Mouse (Mus musculus) heart, postnatal 36 days (tissue): ENCODE data around the gene Rps6ka2. TPM values are rescaled to one million over a fixed set of nuclear protein-coding genes. Genes with fewer than 3 reads are reported as not detected.

Source experiments
- DNase-seq, 2 experiments: peaks; one replicate each; pipeline ENCODE4 v3.0.0; 2021 to 2022
- intact Hi-C: fragments of 180-260 bp; cut with DNase I; formaldehyde crosslinking; loops from one replicate; pipeline ENCODE4 v1.15.1; 2025
- total RNA-seq, 2 experiments: library from RNA; stranded (reverse); gene quantifications; 2 replicates each; pipeline ENCODE4 v1.2.3; 2021

The Rps6ka2 gene
- total RNA-seq, 2 experiments from 2014 or later = 27.1 to 28.5 TPM

DNA sequence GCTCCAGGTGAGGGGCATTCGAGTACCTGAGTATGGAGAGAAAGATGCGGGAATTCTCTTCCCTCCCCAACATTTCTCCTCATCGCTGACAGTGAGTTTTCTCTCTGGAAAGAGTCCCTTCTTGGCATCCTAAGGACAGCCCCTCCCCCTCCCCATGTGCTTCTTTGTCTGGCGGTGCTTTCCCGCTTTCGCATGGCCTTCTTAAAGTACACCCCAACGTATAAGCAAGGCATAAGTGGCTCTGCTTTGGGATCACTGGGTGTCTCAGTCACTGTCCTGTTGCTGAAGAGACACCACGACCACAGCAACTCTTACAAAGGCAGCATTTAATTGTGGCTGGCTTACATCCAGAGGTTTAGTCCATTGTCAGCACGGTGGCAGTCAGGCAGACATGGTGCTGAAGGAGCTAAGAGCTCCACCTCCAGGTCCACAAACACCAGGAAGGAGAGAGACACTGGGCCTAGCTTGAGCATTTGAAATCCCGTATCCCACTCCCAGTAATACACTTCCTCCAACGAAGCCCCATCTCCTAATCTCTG, 47.9 kb downstream of the Rps6ka2 start:
- no peak for DNase-seq
- intact Hi-C loops = no loop called here

DNA sequence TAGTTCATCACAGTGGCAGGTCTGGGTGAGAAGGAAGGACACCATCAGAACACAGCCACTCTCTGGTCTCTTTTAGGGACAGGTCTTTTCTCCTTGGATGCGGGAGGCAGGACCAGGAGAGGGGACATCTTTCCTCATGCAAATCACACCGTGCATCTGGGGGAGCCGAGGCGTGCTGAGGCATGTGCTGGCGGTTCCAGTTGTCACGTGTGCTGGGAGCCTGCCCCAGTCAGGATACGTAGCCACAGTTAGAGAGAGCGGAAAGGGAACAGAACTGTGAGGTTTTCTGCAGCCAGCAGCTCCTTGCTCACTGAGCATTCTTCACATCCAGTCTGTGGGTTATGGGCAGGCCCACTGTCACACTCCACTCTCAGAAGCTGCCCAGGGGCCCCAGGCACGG, 48.5 kb downstream of the Rps6ka2 start:
- intact Hi-C loops = no loop called here
- no peak for DNase-seq

DNA sequence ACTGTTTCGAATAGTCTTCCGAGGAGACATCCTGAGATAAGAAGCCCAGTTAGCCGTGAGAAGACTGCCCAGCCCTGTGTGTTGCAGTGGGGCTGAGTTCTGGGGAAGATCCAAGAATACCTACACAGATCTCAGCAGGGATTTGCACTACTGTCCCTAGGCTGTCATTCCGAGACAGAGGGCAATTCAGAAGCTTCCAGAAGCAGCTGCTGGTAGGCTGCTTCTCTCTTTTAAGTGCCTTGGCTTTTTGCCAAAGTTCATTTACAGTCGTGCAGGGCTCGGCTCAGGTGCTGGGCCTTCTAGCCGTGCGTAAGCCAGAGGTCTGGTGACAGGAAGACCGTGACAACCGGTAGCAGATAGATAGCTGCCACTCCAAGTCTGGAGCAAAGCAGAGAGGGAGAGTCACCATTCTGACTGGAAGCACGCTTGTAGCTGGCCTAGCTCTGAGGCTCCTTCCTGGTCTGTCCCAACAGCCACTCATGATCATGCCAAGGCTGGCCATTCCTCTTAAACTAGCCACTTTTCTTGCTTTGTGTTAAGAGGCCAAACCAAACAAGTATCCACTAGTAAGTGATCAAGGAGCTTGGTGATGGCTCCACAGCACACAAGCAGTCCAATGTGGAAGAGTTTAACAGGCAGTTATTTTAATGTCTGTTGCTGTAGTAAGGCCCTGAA, 49.3 kb downstream of the Rps6ka2 start:
- intact Hi-C loops = no loop called here
- no peak for DNase-seq

DNA sequence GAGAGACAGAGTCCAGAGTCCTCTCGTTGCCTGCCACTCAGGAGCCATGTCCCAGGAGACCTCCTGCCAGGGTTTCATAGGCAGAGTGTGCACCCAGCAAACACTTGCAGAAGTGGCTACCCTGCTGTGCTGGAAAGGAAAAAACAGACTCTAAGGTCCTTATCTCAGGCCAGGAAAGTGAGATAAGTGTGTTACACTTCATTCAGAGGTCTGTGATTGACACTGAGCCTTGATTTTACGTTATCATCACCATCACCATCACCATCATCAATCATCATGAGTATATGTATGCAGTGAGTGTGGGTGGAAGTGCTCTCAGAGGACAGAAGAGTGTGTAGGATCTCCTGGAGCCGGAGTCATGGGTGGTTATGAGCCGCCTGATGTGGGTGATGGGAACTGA, 51.4 kb downstream of the Rps6ka2 start:
- intact Hi-C loops = no loop called here
- DNase-seq = no peak

- DNase-seq = no peak
- intact Hi-C loops = no loop called here
These were observed 52.3 kb downstream of the Rps6ka2 start for GRCm38 (mm10) chr17:7222198-7222597.

DNA sequence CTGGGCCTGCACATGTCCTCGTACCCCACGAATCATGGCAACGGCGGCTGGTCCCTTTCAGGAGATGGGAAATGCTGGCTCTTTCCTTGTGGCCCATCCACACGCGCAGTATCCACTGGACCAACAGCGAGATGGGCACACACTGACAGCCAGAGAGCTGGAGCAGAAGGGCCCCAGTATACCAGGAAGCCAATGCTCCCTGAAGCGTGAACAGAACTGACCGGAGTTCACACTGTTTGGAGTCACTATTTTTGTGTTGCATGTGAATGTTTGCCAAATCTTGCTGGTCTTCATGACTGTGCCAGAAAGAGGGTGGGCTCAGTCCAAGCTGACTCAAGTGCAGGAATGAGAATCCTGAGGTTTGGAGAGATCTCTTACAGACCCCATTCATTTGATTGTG, 58.6 kb downstream of the Rps6ka2 start:
- no peak for DNase-seq
- intact Hi-C loops = no loop called here

DNA sequence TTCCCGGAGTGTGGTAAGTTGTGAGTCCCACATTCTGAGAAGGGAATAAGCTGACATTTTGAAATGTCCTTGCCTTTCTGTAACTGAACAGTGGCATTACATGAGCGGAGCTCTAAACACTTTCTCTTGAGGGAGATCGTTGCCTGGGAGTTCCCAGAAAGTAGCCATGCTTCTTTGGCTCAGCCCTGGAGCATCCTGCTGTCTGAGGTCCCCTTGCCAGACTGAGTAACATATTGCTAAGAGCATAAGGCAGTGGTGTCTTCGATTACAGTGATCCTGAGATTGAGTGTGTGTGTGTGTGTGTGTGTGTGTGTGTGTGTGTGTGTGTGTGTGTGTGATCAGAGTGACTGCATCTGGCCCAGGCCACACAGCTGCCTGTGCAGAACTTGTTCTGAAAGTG, 61.4 kb downstream of the Rps6ka2 start:
- no peak for DNase-seq
- intact Hi-C loops = no loop called here

GRCm38 (mm10) chr17:7231790-7232189, 61.9 kb downstream of the Rps6ka2 start:
- intact Hi-C loops = no loop called here

GRCm38 (mm10) chr17:7232400-7232799, 62.5 kb downstream of the Rps6ka2 start:
- DNase-seq = no peak
- intact Hi-C loops = no loop called here

More at GRCm38 (mm10) chr17:7231790-7232189, 61.9 kb downstream of the Rps6ka2 start:
- DNase-seq = no peak

DNA sequence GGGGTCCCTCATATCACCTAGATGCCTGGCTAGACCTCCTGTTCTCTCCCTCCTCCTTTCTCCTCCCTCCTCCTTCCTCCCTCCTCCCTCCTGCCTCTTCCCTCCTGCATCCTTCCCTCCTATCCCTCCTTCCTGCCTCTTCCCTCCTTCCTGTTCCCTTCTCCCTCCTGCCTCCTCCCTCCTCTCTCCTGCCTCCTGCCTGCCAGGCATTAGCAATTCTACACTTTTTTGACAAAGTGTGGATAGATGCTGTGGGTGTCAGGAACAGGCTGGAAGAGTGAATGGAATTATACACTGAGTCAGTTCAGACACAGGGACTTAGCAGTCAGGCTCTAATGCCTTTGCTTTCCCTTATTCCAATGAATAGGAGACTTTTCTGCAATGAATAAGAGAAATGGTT, 63.3 kb downstream of the Rps6ka2 start:
- no peak for DNase-seq
- intact Hi-C loops = no loop called here

- intact Hi-C loops = no loop called here
- no peak for DNase-seq
These were observed 67.8 kb downstream of the Rps6ka2 start for GRCm38 (mm10) chr17:7237706-7238105.

DNA sequence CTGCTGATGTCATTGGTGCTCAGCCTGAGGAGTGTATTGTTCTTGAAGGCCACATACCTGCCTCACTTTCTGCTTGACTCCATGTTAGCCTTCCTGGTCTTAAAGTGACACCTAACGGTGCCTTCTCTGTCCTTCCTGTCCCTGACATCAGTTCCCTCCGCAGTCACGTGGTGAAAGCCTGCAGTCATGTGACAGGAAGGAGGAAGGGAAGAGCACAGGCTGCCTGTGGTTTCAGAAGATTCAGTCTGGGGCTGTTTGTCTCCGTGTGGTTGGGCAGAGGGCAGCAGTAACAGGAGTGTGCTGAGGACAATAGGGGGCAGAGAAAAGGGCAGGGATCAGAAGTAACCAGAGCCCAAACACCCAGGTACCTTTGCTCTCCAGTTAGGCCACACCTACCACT, 68.9 kb downstream of the Rps6ka2 start:
- intact Hi-C loops = no loop called here
- no peak for DNase-seq

GRCm38 (mm10) chr17:7240526-7240925, 70.6 kb downstream of the Rps6ka2 start:
- no peak for DNase-seq
- intact Hi-C loops = no loop called here

DNA sequence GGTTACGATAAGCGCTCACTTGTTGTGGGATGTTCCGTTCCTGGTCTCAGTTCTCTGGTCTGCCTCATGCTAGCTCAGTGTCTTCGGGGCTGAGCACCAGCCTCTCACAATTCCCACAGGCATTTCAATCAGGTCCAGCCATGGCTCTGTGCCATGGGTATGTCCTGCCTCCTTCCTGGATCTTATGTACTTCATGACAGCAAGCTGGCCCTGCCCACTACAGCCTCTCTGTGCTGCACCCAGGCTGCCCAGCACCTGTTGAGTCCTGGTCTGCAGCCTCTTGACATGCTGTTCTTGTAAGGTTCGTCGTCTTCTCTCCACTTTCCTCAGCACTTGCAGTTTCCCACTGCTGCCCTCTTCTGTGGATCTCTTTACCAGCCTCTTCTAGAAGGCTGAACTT, 75.2 kb downstream of the Rps6ka2 start:
- intact Hi-C loops = no loop called here
- DNase-seq = no peak

DNA sequence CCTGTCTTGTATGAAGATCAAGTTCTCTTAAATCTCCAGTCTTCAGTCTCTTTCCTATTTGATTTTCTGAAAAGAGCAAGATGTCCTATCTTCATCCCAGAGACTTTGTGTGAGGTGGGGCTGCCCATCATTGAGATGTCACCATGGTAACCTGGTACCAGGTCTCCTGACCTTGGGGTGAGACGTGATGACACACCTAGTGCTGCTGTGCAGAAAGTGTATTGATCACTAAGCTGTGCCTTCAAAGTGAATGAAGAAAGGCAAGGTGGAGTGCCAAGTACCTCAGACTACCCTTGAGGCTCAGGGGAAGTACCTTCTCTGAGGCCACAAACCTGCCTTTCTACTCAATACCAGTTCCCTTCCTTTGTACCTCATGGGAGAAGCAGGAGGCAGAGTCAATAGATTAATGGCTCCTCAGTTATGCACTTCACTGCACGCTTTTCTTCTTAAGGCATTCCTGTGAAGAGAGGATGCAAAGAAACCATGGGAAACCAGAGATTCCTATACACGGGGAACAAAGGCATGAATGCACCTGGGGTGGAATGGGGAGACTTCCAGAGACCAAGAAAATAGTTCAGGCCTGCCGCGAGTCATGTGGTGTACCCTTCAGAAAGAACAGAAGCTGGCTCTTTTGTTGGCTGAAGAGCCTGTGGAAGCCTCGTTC, 77.1 kb downstream of the Rps6ka2 start:
- intact Hi-C loops = no loop called here
- DNase-seq = no peak

GRCm38 (mm10) chr17:7250373-7250772, 80.5 kb downstream of the Rps6ka2 start:
- DNase-seq = no peak
- intact Hi-C loops = no loop called here

DNA sequence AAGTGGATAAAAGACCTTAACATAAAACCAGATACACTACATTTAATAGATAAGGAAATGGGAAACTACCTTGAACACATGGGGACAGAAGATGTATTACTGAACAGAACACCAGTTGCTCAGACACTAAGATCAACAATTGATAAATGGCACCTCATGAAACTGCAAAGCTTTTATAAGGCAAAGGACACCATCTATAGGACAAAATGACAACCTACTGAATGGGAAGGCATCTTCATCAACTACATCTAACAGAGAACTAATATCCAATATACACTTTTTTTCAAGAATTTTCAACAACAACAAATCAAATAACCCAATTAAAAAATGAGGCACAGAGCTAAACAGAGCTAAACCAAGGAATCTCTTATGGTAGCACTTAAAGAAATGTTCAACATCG, 87.3 kb downstream of the Rps6ka2 start:
- DNase-seq = no peak
- intact Hi-C loops = no loop called here

DNA sequence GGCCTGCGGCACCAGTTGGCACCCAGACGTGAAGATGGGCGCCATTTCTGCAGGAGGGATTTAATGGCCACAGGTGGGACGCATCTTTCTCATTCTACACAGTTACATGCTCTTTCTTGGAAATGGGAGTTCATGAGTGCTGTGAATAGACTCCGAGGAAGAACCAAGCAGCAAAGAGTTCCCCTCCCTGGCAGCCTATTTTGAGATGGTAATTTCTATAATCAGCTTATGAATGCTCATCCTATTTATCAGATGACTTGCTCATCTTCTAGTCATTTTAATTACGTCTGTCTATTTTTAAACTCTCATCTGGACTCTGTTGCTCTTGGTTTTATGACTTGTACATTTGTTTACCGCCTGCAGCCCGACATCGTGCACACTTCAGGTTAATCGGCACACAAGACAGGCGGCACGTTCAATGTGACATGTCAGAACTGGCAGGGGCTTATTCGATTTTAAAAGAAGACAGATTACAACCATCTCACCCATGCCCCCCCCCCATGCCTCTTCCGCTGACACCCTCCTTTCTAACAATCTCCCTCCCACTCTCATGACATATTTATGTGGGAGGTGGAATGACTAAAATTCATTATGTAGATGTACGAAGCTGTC, 88.9 kb downstream of the Rps6ka2 start:
- intact Hi-C loops = no loop called here
- DNase-seq = no peak

- DNase-seq = no peak
These were observed 90.4 kb downstream of the Rps6ka2 start for GRCm38 (mm10) chr17:7260360-7260759.

DNA sequence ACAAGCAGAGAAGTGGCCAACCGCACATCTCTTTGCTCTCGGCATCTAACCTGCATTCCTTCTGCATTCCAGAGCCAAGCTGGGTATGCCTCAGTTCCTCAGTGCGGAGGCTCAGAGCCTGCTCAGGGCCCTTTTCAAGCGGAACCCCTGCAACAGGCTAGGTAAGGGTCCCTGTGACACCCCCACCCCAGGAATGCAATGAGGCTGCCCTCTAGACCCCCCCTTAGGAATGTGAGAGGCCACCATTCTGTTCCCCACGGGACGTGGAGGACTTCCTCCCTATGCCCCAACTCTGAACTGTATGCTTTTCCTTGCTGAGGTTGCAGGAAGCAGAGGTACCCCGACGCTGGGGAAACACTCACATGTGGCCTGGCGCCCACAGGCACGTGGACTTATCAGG, 92.1 kb downstream of the Rps6ka2 start:
- intact Hi-C loops = no loop called here

More at GRCm38 (mm10) chr17:7260360-7260759, 90.4 kb downstream of the Rps6ka2 start:
- intact Hi-C loops = no loop called here

GRCm38 (mm10) chr17:7262620-7263019, 92.7 kb downstream of the Rps6ka2 start:
- intact Hi-C loops = no loop called here

More for the DNA sequence above, 92.1 kb downstream of the Rps6ka2 start:
- no peak for DNase-seq

GRCm38 (mm10) chr17:7264610-7265009, 94.7 kb downstream of the Rps6ka2 start:
- DNase-seq = no peak
- intact Hi-C loops = no loop called here

More at GRCm38 (mm10) chr17:7262620-7263019, 92.7 kb downstream of the Rps6ka2 start:
- DNase-seq = no peak
